Mouse (Mus musculus): Measurements from ENCODE around the gene Fat3. TPM values are rescaled to one million over a fixed set of nuclear protein-coding genes. Genes with fewer than 3 reads are reported as not detected.

The Fat3 gene
- polyA plus RNA-seq, 1 experiment = 0.12 TPM

DNA sequence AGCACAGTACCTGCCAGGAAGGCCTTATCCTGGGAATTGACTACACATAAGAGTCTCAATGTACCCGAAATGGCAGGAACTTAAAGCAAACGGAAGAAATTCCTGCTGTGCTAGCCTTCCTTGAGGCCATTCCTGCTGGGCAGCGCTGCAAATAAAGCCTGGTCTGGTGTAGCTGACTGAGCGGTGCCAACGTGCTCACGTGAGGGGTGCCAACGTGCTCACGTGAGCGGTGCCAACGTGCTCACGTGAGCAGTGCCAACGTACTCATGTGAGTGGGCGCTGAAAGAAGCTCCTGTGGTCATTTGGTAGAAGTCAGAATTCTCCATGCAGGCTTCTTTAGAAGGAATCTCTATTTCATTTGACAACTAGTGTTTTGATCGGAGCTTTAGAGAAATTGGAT lies 522.8 kb downstream of the Fat3 start:
- no peak overlapping the region for H3K4me3 ChIP-seq (ENCODE audit: insufficient read depth, low read length)
- H3K27ac ChIP-seq (ENCODE audit: insufficient read depth, low read depth, low read length) = no peak overlapping the region
- H3K4me1 ChIP-seq (ENCODE audit: control insufficient read depth, insufficient read depth, low read length) = no peaks in the 10 kb centered on the region
- no peak for TF ChIP-seq CTCF (IDR thresholded peaks at IDR 0.05; ENCODE audit: low read depth, low read length)
- no peak for TF ChIP-seq POLR2A (IDR thresholded peaks at IDR 0.05; ENCODE audit: borderline replicate concordance, low read depth, low read length)

- TF ChIP-seq CTCF (IDR thresholded peaks at IDR 0.05; ENCODE audit: low read depth, low read length) (no peak), POLR2A (IDR thresholded peaks at IDR 0.05; ENCODE audit: borderline replicate concordance, low read depth, low read length) (no peak)
- Histone ChIP-seq H3K4me3 (ENCODE audit: insufficient read depth, low read length) (no peak overlapping the region), H3K4me1 (ENCODE audit: control insufficient read depth, insufficient read depth, low read length) (no peaks in the 10 kb centered on the region)
Measured at GRCm38 (mm10) chr9:15976959-15977663, 524.0 kb downstream of the Fat3 start.

DNA sequence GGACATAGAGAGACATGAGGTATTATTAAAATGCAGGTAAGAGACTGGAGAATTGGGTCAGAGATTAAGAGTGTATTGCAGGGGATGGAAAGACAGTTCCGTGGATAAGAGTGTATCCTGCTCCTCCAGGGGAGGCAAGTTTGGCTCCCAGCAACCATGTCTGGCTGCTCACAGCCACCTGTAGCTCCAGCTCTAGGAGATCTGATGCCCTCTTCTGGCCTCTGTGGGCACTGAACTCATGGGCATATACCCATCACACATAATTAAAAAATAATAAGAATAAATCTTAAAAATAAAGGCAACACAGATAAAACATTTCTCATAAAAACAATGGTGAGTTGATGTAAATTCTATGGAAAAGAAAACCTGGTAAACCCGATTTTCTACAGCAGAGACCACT lies 525.1 kb downstream of the Fat3 start:
- Histone ChIP-seq H3K27ac (ENCODE audit: insufficient read depth, low read depth, low read length) (no peak overlapping the region), H3K4me1 (ENCODE audit: control insufficient read depth, insufficient read depth, low read length) (peaks cover 6% of the 10 kb centered on the region), H3K4me3 (ENCODE audit: insufficient read depth, low read length) (no peak overlapping the region)
- TF ChIP-seq POLR2A (IDR thresholded peaks at IDR 0.05; ENCODE audit: borderline replicate concordance, low read depth, low read length) (no peak), CTCF (IDR thresholded peaks at IDR 0.05; ENCODE audit: low read depth, low read length) (no peak)

More at GRCm38 (mm10) chr9:15976959-15977663, 524.0 kb downstream of the Fat3 start:
- H3K27ac ChIP-seq (ENCODE audit: insufficient read depth, low read depth, low read length) = no peak overlapping the region

GRCm38 (mm10) chr9:15972201-15972600 lies 528.9 kb downstream of the Fat3 start:
- Histone ChIP-seq H3K4me1 (ENCODE audit: control insufficient read depth, insufficient read depth, low read length) (peaks cover 13% of the 10 kb centered on the region), H3K4me3 (ENCODE audit: insufficient read depth, low read length) (no peak overlapping the region), H3K27ac (ENCODE audit: insufficient read depth, low read depth, low read length) (no peak overlapping the region)
- no peak for TF ChIP-seq CTCF (IDR thresholded peaks at IDR 0.05; ENCODE audit: low read depth, low read length)
- no peak for TF ChIP-seq POLR2A (IDR thresholded peaks at IDR 0.05; ENCODE audit: borderline replicate concordance, low read depth, low read length)

- Histone ChIP-seq H3K4me3 (ENCODE audit: insufficient read depth, low read length) (no peak overlapping the region), H3K4me1 (ENCODE audit: control insufficient read depth, insufficient read depth, low read length) (peaks cover 13% of the 10 kb centered on the region), H3K27ac (ENCODE audit: insufficient read depth, low read depth, low read length) (no peak overlapping the region)
- TF ChIP-seq CTCF (IDR thresholded peaks at IDR 0.05; ENCODE audit: low read depth, low read length) (no peak), POLR2A (IDR thresholded peaks at IDR 0.05; ENCODE audit: borderline replicate concordance, low read depth, low read length) (no peak)
Measured at GRCm38 (mm10) chr9:15971393-15971792, 529.7 kb downstream of the Fat3 start.

- Histone ChIP-seq H3K4me3 (ENCODE audit: insufficient read depth, low read length) (no peak overlapping the region), H3K27ac (ENCODE audit: insufficient read depth, low read depth, low read length) (no peak overlapping the region), H3K4me1 (ENCODE audit: control insufficient read depth, insufficient read depth, low read length) (0 out of 2 replicates have a peak, but pooled peaks cover 2% of the 10 kb centered on the region)
- no peak for TF ChIP-seq POLR2A (IDR thresholded peaks at IDR 0.05; ENCODE audit: borderline replicate concordance, low read depth, low read length)
- TF ChIP-seq CTCF (IDR thresholded peaks at IDR 0.05; ENCODE audit: low read depth, low read length) = no peak
Measured at GRCm38 (mm10) chr9:15964198-15964597, 536.9 kb downstream of the Fat3 start.

GRCm38 (mm10) chr9:15962886-15963285 lies 538.2 kb downstream of the Fat3 start:
- H3K4me3 ChIP-seq (ENCODE audit: insufficient read depth, low read length) = no peak overlapping the region
- no peak overlapping the region for H3K27ac ChIP-seq (ENCODE audit: insufficient read depth, low read depth, low read length)
- TF ChIP-seq POLR2A (IDR thresholded peaks at IDR 0.05; ENCODE audit: borderline replicate concordance, low read depth, low read length) (no peak), CTCF (IDR thresholded peaks at IDR 0.05; ENCODE audit: low read depth, low read length) (no peak)
- 0 out of 2 replicates have a peak, but pooled peaks cover 2% of the 10 kb centered on the region for H3K4me1 ChIP-seq (ENCODE audit: control insufficient read depth, insufficient read depth, low read length)

- no peak for TF ChIP-seq POLR2A (IDR thresholded peaks at IDR 0.05; ENCODE audit: borderline replicate concordance, low read depth, low read length)
- no peak for TF ChIP-seq CTCF (IDR thresholded peaks at IDR 0.05; ENCODE audit: low read depth, low read length)
- Histone ChIP-seq H3K4me1 (ENCODE audit: control insufficient read depth, insufficient read depth, low read length) (0 out of 2 replicates have a peak, but pooled peaks cover 2% of the 10 kb centered on the region), H3K4me3 (ENCODE audit: insufficient read depth, low read length) (no peak overlapping the region)
Measured at GRCm38 (mm10) chr9:15958224-15958787, 542.8 kb downstream of the Fat3 start.

DNA sequence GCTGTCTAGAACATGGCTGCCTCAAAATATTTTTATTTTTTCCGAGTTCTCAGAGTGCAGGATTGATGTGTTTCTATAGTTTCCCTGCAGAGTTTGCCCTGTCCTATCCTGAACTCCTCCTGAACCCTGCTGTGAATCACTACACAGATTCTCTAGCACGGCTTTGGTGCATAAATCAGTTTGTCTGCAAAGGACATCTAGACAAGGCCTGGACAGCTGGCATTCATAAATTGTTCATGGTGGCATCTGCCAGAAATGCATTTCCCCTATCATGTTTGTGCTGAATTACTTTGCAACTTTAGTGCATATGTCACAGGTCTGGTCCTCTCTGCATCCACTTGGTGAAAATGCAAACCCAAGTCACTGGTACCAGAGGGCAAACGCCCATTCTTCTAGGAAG lies 543.3 kb downstream of the Fat3 start:
- no peak overlapping the region for H3K4me3 ChIP-seq (ENCODE audit: insufficient read depth, low read length)
- TF ChIP-seq POLR2A (IDR thresholded peaks at IDR 0.05; ENCODE audit: borderline replicate concordance, low read depth, low read length) = no peak
- TF ChIP-seq CTCF (IDR thresholded peaks at IDR 0.05; ENCODE audit: low read depth, low read length) = no peak
- H3K27ac ChIP-seq (ENCODE audit: insufficient read depth, low read depth, low read length) = no peak overlapping the region
- 0 out of 2 replicates have a peak, but pooled peaks cover 2% of the 10 kb centered on the region for H3K4me1 ChIP-seq (ENCODE audit: control insufficient read depth, insufficient read depth, low read length)

More at GRCm38 (mm10) chr9:15958224-15958787, 542.8 kb downstream of the Fat3 start:
- H3K27ac ChIP-seq (ENCODE audit: insufficient read depth, low read depth, low read length) = no peak overlapping the region

DNA sequence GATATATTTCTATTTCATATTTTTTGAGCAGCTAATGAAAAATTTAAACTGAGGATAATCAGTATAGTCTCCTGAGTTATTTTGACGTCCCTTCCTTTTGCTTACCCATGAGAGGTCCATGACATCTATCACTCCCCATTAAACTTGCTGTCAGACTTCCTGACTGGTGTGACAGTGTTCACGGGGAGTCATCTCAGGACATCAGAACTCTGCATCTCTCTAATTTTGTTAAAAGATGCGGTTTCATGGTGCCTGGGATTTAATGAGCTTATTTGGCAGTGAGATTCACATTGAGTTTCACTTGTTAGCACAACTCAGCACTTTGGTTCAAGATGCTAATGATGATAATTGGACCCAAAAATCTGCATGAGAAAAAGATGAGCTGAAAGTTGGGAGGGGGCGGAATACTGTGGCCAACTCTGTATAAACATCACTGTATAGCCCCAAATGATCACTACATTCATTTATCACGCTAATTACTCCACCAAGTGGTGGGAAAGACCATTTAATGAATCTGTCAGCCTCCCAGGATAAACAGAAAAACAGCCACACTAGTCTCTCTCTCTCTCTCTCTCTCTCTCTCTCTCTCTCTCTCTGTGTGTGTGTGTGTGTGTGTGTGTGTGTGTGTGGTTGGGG lies 545.8 kb downstream of the Fat3 start:
- no peaks in the 10 kb centered on the region for H3K4me1 ChIP-seq (ENCODE audit: control insufficient read depth, insufficient read depth, low read length)
- no peak overlapping the region for H3K27ac ChIP-seq (ENCODE audit: insufficient read depth, low read depth, low read length)
- no peak overlapping the region for H3K4me3 ChIP-seq (ENCODE audit: insufficient read depth, low read length)
- no peak for TF ChIP-seq POLR2A (IDR thresholded peaks at IDR 0.05; ENCODE audit: borderline replicate concordance, low read depth, low read length)
- no peak for TF ChIP-seq CTCF (IDR thresholded peaks at IDR 0.05; ENCODE audit: low read depth, low read length)

Data from bone marrow macrophage, adult 2 months (primary cell).